Mouse (Mus musculus) brain, embryonic 14.5 days (tissue): Measurements from ENCODE around the gene Dctn3. TPM values are rescaled to one million over a fixed set of nuclear protein-coding genes. Genes with fewer than 3 reads are reported as not detected.
"Not testable (repeated sequence)": the region's sequence is repeated elsewhere in the genome, so short reads cannot be mapped to it uniquely, and the experiment has no call there.

ENCODE experiments used
- DNase-seq: peaks from one replicate; pipeline ENCODE4 v3.0.0-alpha.2; 2011; ENCODE audit warnings: low read depth
- CTCF ChIP-seq: fragments of 200-500 bp; IDR thresholded peaks from 2 replicates; pipeline ENCODE4 v1.5.1; 2012; ENCODE audit warnings: inconsistent platforms, mild to moderate bottlenecking, moderate library complexity, borderline replicate concordance; ENCODE audit not compliant: insufficient read depth, insufficient read length; ENCODE audit errors: extremely low read depth
- POLR2A ChIP-seq: fragments of 200-500 bp; IDR thresholded peaks from 2 replicates; pipeline ENCODE4 v1.6.1; 2012; ENCODE audit warnings: mild to moderate bottlenecking, inconsistent platforms, borderline replicate concordance; ENCODE audit not compliant: poor library complexity, insufficient read depth, insufficient read length, severe bottlenecking; ENCODE audit errors: extremely low read depth
- polyA plus RNA-seq: library from polyadenylated mRNA; depleted of rRNA; stranded (reverse); fragments of >200 nt; gene quantifications from 2 replicates; pipeline ENCODE4 v1.2.3, GENCODE M21; 2012

Dctn3 gene
- polyA plus RNA-seq, 1 experiment = 157 TPM

GRCm38 (mm10) chr4:41715082-41715481 lies 7.9 kb downstream of the Dctn3 start:
- TF ChIP-seq POLR2A (no peak), CTCF (no peak)
- no peak for DNase-seq

GRCm38 (mm10) chr4:41714276-41714675 lies 8.7 kb downstream of the Dctn3 start:
- DNase-seq = peak; percentile 85
- TF ChIP-seq POLR2A (no peak), CTCF (peak; percentile 89)

- peak; percentile 90 for DNase-seq
- TF ChIP-seq POLR2A (peak; percentile 91), CTCF (peak; percentile 43)
Observed at GRCm38 (mm10) chr4:41713197-41714067, 9.5 kb downstream of the Dctn3 start, which contains the start of gene Rpp25l. TSS of gene Rpp25l (minus strand) at chr4:41713534.

GRCm38 (mm10) chr4:41712421-41713196 lies 10.4 kb downstream of the Dctn3 start:
- DNase-seq = no peak
- TF ChIP-seq POLR2A = no peak
- TF ChIP-seq CTCF = no peak

GRCm38 (mm10) chr4:41711705-41712375 lies 11.1 kb downstream of the Dctn3 start:
- TF ChIP-seq CTCF (no peak), POLR2A (no peak)
- DNase-seq = peak; percentile 63

- no peak for DNase-seq
- TF ChIP-seq CTCF = no peak
- no peak for TF ChIP-seq POLR2A
Observed at GRCm38 (mm10) chr4:41710229-41710628, 12.7 kb downstream of the Dctn3 start.

GRCm38 (mm10) chr4:41708192-41708745 lies 14.7 kb downstream of the Dctn3 start:
- TF ChIP-seq CTCF (0 out of 2 replicates have a peak, but pooled peaks have one; percentile 36), POLR2A (no peak)
- peak; percentile 85 for DNase-seq

GRCm38 (mm10) chr4:41707011-41707535 lies 15.9 kb downstream of the Dctn3 start:
- TF ChIP-seq POLR2A (no peak), CTCF (peak; percentile 79)

GRCm38 (mm10) chr4:41705922-41706754 lies 16.8 kb downstream of the Dctn3 start:
- DNase-seq = peak; percentile 68
- no peak for TF ChIP-seq CTCF
- TF ChIP-seq POLR2A = no peak

More at GRCm38 (mm10) chr4:41707011-41707535, 15.9 kb downstream of the Dctn3 start:
- peak; percentile 96 for DNase-seq

- no peak for TF ChIP-seq POLR2A
- no peak for TF ChIP-seq CTCF
- DNase-seq = no peak
Observed at GRCm38 (mm10) chr4:41704651-41705050, 18.3 kb downstream of the Dctn3 start.

- not testable (repeated sequence) for DNase-seq
Observed at GRCm38 (mm10) chr4:41702226-41702625, 20.7 kb downstream of the Dctn3 start.

GRCm38 (mm10) chr4:41700224-41700623 lies 22.7 kb downstream of the Dctn3 start:
- DNase-seq = not testable (repeated sequence)

- not testable (repeated sequence) for DNase-seq
Observed at GRCm38 (mm10) chr4:41699783-41700182, 23.2 kb downstream of the Dctn3 start, which contains the start of gene Il11ra1. TSS of gene Il11ra1 (plus strand) at chr4:41699989.

- peak; percentile 54 for DNase-seq
Observed at GRCm38 (mm10) chr4:41698421-41699016, 24.5 kb downstream of the Dctn3 start.
